Mouse (Mus musculus): ENCODE results near the gene Chd1l.

Gene Chd1l

DNA sequence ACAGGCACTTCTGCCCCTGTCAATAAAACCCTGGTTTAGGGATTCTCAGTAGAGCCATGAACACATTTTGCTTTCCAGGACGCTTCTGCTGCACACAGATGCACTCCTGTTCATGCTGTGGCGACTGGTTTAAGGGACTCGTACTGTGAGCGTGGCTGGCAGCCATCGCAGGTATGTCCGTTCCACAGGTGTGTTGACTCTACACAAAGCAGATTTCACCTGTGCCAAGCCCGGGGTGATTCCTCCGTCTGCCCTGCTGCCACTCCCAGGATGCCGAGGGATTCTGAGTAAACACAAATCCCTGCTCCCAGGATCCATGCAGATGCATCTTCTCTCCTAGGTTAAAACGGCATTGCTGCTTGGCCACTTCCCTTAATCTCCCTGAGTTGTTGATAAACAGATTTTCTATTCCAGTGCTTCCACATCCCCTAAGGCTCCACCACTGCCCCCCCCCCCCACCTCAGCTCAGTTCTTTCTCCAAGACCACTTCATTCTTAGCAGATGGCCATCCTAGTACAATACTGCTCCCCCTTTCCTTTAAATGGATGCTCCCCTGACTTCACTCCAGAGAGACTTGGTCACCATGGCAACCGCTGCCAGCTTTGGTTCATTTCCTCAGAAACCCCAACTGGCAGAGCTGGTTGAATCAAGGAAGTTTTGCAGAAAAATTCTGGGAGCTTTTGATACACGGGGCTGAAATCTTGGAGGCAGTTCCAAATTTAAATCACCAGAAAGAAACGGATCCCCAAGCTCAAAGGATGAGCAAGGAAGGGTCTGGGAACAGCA lies 87.9 kb downstream of the Chd1l start:
- no peak for DNase-seq

DNA sequence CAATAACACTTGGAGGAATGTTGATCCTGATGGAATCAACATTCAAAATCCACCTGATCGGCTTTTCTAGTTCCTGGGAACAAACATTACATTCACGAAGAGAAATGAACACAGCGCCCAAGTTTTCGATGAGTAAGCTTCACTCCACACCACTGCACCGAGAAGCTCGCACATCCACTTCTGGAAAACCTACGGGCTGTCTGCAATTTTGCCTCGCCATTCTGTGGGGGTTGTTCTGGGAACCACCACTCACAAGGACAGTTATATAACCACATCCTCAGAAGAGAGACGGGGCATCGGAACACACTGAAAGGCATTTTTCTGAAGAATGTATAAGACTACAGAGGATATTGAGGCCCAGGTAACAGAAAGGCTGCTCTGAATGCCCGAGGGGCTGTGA lies 90.1 kb downstream of the Chd1l start:
- no peak for DNase-seq

GRCm38 (mm10) chr3:97512296-97512695 lies 97.7 kb downstream of the Chd1l start:
- no peak for DNase-seq

Data from spleen, adult 18-20 months (tissue).